Mouse (Mus musculus) liver, embryonic 14.5 days (tissue): ENCODE results near the gene Sorcs3.

ENCODE experiments used
- CTCF ChIP-seq: IDR thresholded peaks from 2 replicates; pipeline ENCODE4 v1.5.1; 2016; ENCODE audit warnings: antibody characterized with exemption, low read depth, control low read depth
- EP300 ChIP-seq: IDR thresholded peaks from 2 replicates; pipeline ENCODE4 v1.6.1; 2016; ENCODE audit warnings: antibody characterized with exemption, low read depth

GRCm38 (mm10) chr19:48755156-48755555 is 549.3 kb downstream of the Sorcs3 start:
- no peak for TF ChIP-seq CTCF
- TF ChIP-seq EP300, result no peak
